Mouse (Mus musculus) ES-E14 (cell line): ENCODE data around the gene Gstp2. TPM values are rescaled to one million over a fixed set of nuclear protein-coding genes. Genes with fewer than 3 reads are reported as not detected.

ENCODE experiments used
- DNase-seq: peaks from one replicate; pipeline ENCODE4 v3.0.0-alpha.2; 2013; ENCODE audit warnings: low read depth, low spot score
- H3K27ac ChIP-seq: 2 replicates; pipeline ENCODE4 v1.5.1; 2012; ENCODE audit warnings: low read depth, mild to moderate bottlenecking, low read length, moderate library complexity, mixed read lengths; ENCODE audit not compliant: poor library complexity, insufficient read depth, severe bottlenecking
- H3K36me3 ChIP-seq: 2 replicates; pipeline ENCODE4 v1.6.1; 2012; ENCODE audit warnings: mild to moderate bottlenecking, low read length, moderate library complexity, mixed read lengths; ENCODE audit not compliant: control insufficient read depth, poor library complexity, insufficient read depth, severe bottlenecking
- H3K4me1 ChIP-seq, 2 experiments: fragments of 150-350 bp in 1 of 2; sonication (generic) in 1 of 2; 2 replicates each; pipeline ENCODE4 v1.6.1; 2012; ENCODE audit warnings: low read length in 2 of 2, mild to moderate bottlenecking in 1 of 2, mixed read lengths in 1 of 2; ENCODE audit not compliant: control insufficient read depth in 2 of 2, insufficient read depth in 2 of 2, poor library complexity in 1 of 2
- H3K4me3 ChIP-seq, 2 experiments: fragments of 150-350 bp in 1 of 2; sonication (generic) in 1 of 2; 2 replicates each; pipeline ENCODE4 v1.5.1; 2012; ENCODE audit warnings: low read length in 2 of 2, low read depth in 1 of 2, mild to moderate bottlenecking in 1 of 2, mixed read lengths in 1 of 2; ENCODE audit not compliant: insufficient read depth in 1 of 2, poor library complexity in 1 of 2, severe bottlenecking in 1 of 2
- H3K9ac ChIP-seq: 2 replicates; pipeline ENCODE4 v1.6.1; 2012; ENCODE audit warnings: low read depth, mild to moderate bottlenecking, low read length, mixed read lengths; ENCODE audit not compliant: poor library complexity, insufficient read depth, severe bottlenecking
- H3K9me3 ChIP-seq: fragments of 150-350 bp; sonication (generic); 2 replicates; pipeline ENCODE4 v1.6.1; 2012; ENCODE audit warnings: low read depth, mild to moderate bottlenecking, low read length; ENCODE audit not compliant: control insufficient read depth, insufficient read depth
- CHD2 ChIP-seq: IDR thresholded peaks from 2 replicates; pipeline ENCODE4 v1.6.1; 2014; ENCODE audit warnings: mild to moderate bottlenecking, low read depth, low read length, inconsistent platforms
- HCFC1 ChIP-seq: IDR thresholded peaks from 2 replicates; pipeline ENCODE4 v1.6.1; 2012; ENCODE audit warnings: low read length, inconsistent platforms, borderline replicate concordance; ENCODE audit not compliant: insufficient read depth
- MAFK ChIP-seq: IDR thresholded peaks from 2 replicates; pipeline ENCODE4 v1.6.1; 2014; ENCODE audit warnings: mild to moderate bottlenecking, low read depth, low read length, inconsistent platforms; ENCODE audit not compliant: insufficient read depth
- ZC3H11A ChIP-seq: IDR thresholded peaks from 2 replicates; pipeline ENCODE4 v1.6.1; 2012; ENCODE audit warnings: low read depth, mild to moderate bottlenecking, inconsistent platforms, low read length, borderline replicate concordance
- ZNF384 ChIP-seq: IDR thresholded peaks from 2 replicates; pipeline ENCODE4 v1.6.1; 2012; ENCODE audit warnings: low read depth, low read length, inconsistent platforms
- in situ Hi-C, 2 experiments: fragments of 600-800 bp; cut with MboI; formaldehyde crosslinking; loops; one replicate each; pipeline ENCODE4 v1.15.1; 2025; ENCODE audit warnings: low sequenced_read_pairs in 2 of 2, inconsistent platforms in 1 of 2; ENCODE audit not compliant: unreplicated experiment in 2 of 2
- total RNA-seq: library from RNA; depleted of rRNA; stranded (reverse); fragments of 300-350 nt; gene quantifications from 2 replicates; pipeline ENCODE4 v1.2.3, GENCODE M21; 2012

Gstp2 gene
- total RNA-seq, 1 experiment: 67.4 TPM

- DNase-seq: no peak
- H3K9me3 ChIP-seq: no peaks in the 10 kb centered on the region
- H3K9ac ChIP-seq: no peak overlapping the region
- no peak for TF ChIP-seq ZC3H11A
- TF ChIP-seq HCFC1: no peak
- no peak for TF ChIP-seq MAFK
- TF ChIP-seq CHD2: no peak
- TF ChIP-seq ZNF384: no peak
- peaks cover 0 to 14% of the 10 kb centered on the region in 2 experiments; a peak in 2 of 4 replicates for H3K4me1 ChIP-seq
- H3K4me3 ChIP-seq: no peak overlapping the region
- peaks cover 40% of the 10 kb centered on the region for H3K36me3 ChIP-seq
- in situ Hi-C loops: no loop called here
- H3K27ac ChIP-seq: no peak overlapping the region
Observed at GRCm38 (mm10) chr19:4005971-4006370, 39.9 kb downstream of the Gstp2 start.

- in situ Hi-C loops: no loop called here
Observed at GRCm38 (mm10) chr19:4005091-4005490, 40.7 kb downstream of the Gstp2 start.

GRCm38 (mm10) chr19:4004331-4004730 is 41.5 kb downstream of the Gstp2 start:
- H3K9ac ChIP-seq: no peak overlapping the region; the same call in 1 of the 2 replicates
- DNase-seq: no peak
- TF ChIP-seq HCFC1: no peak
- TF ChIP-seq ZNF384: no peak
- no peak for TF ChIP-seq MAFK
- no peak for TF ChIP-seq ZC3H11A
- no peak for TF ChIP-seq CHD2
- H3K27ac ChIP-seq: no peak overlapping the region
- in situ Hi-C loops: no loop called here
- H3K9me3 ChIP-seq: no peaks in the 10 kb centered on the region
- peaks cover 0 to 14% of the 10 kb centered on the region in 2 experiments; a peak in 2 of 4 replicates for H3K4me1 ChIP-seq
- no peak overlapping the region; a peak in 1 of 4 replicates for H3K4me3 ChIP-seq
- peaks cover 31% of the 10 kb centered on the region for H3K36me3 ChIP-seq

More at GRCm38 (mm10) chr19:4005091-4005490, 40.7 kb downstream of the Gstp2 start:
- Histone ChIP-seq H3K4me3 (no peak overlapping the region), H3K9me3 (no peaks in the 10 kb centered on the region), H3K36me3 (peaks cover 38% of the 10 kb centered on the region), H3K27ac (no peak overlapping the region), H3K9ac (no peak overlapping the region), H3K4me1 (peaks cover 0 to 14% of the 10 kb centered on the region in 2 experiments; a peak in 2 of 4 replicates)
- no peak for DNase-seq
- TF ChIP-seq MAFK: no peak
- TF ChIP-seq ZNF384: no peak
- no peak for TF ChIP-seq HCFC1
- TF ChIP-seq ZC3H11A: no peak
- TF ChIP-seq CHD2: no peak

- Histone ChIP-seq H3K36me3 (peaks cover 25% of the 10 kb centered on the region), H3K4me1 (peaks cover 0 to 17% of the 10 kb centered on the region in 2 experiments; a peak in 2 of 4 replicates), H3K9me3 (no peaks in the 10 kb centered on the region), H3K27ac (no peak overlapping the region), H3K9ac (peak overlapping the region; percentile 45), H3K4me3 (peak overlapping the region; percentile 39 to 55; a peak in 3 of 4 replicates)
- in situ Hi-C loops: no loop called here
- TF ChIP-seq HCFC1 (no peak), ZNF384 (no peak), ZC3H11A (no peak), CHD2 (no peak), MAFK (no peak)
- no peak for DNase-seq
Observed at GRCm38 (mm10) chr19:4003641-4004040, 42.2 kb downstream of the Gstp2 start.

- Histone ChIP-seq H3K9ac (peak within 1 kb of the TSS; percentile 45), H3K27ac (no peak within 1 kb of the TSS), H3K4me1 (peaks cover 0 to 17% of the 10 kb centered on the region in 2 experiments; a peak in 2 of 4 replicates), H3K9me3 (no peaks in the 10 kb centered on the region), H3K36me3 (peaks cover 20% of the 10 kb centered on the region), H3K4me3 (peak within 1 kb of the TSS; percentile 39 to 55; a peak in 3 of 4 replicates)
- DNase-seq: no peak
- TF ChIP-seq ZNF384: no peak
- no peak for TF ChIP-seq ZC3H11A
- TF ChIP-seq MAFK: no peak
- no peak for TF ChIP-seq HCFC1
- TF ChIP-seq CHD2: no peak
- in situ Hi-C loops: no loop called here
Observed at GRCm38 (mm10) chr19:4003112-4003511, 42.7 kb downstream of the Gstp2 start, which contains the start of gene Doc2g. Gene Doc2g (plus strand): TSS chr19:4003313.
